Mouse (Mus musculus) neural tube, embryonic 15.5 days (tissue): ENCODE measurements around the gene Id2. TPM values are rescaled to one million over a fixed set of nuclear protein-coding genes. Genes with fewer than 3 reads are reported as not detected.

Source experiments
- ATAC-seq: fragments of 200-750 bp; cut with Nextera tagmentation; 2 replicates; pipeline ENCODE4 v1.8.0; 2017; ENCODE audit warnings: mild to moderate bottlenecking, moderate TSS enrichment, moderate library complexity; ENCODE audit not compliant: low FRiP score
- H3K27ac ChIP-seq: fragments of 300-500 bp; sonication (generic); replicated peaks from 2 replicates; pipeline ENCODE4 v1.5.1; 2015; ENCODE audit warnings: mild to moderate bottlenecking, inconsistent platforms
- H3K27me3 ChIP-seq: fragments of 300-500 bp; sonication (generic); replicated peaks from 2 replicates; pipeline ENCODE4 v1.6.1; 2015; ENCODE audit warnings: inconsistent platforms
- H3K36me3 ChIP-seq: fragments of 300-500 bp; sonication (generic); 2 replicates; pipeline ENCODE4 v1.6.1; 2015; ENCODE audit warnings: inconsistent platforms
- H3K4me1 ChIP-seq: fragments of 300-500 bp; sonication (generic); 2 replicates; pipeline ENCODE4 v1.6.1; 2015; ENCODE audit warnings: inconsistent platforms
- H3K4me2 ChIP-seq: fragments of 300-500 bp; sonication (generic); 2 replicates; pipeline ENCODE4 v1.6.1; 2015; ENCODE audit warnings: inconsistent platforms, mild to moderate bottlenecking, moderate library complexity
- H3K4me3 ChIP-seq: fragments of 300-500 bp; sonication (generic); replicated peaks from 2 replicates; pipeline ENCODE4 v1.5.1; 2015; ENCODE audit warnings: mild to moderate bottlenecking, inconsistent platforms
- H3K9ac ChIP-seq: fragments of 300-500 bp; sonication (generic); replicated peaks from 2 replicates; pipeline ENCODE4 v1.6.1; 2015; ENCODE audit warnings: mild to moderate bottlenecking, inconsistent platforms
- H3K9me3 ChIP-seq: fragments of 300-500 bp; sonication (generic); replicated peaks from 2 replicates; pipeline ENCODE4 v1.6.1; 2016; ENCODE audit warnings: inconsistent platforms
- WGBS: fragments of 180-500 bp; shearing (Covaris S2); methylation state at CpG from one replicate; pipeline ENCODE4 v1.1.7; 2015; ENCODE audit warnings: mixed read lengths; 5-methylcytosine and 5-hydroxymethylcytosine counted together
- polyA plus RNA-seq: library from polyadenylated mRNA; unstranded; fragments of >200 nt; fragmentation: Nextera tagmentation; extraction: Ambion mirVana; gene quantifications from 2 replicates; pipeline ENCODE4 v1.2.1, GENCODE M21; 2015

Gene Id2
- polyA plus RNA-seq, 1 experiment from 2014 or later = 252 TPM

GRCm38 (mm10) chr12:25095538-25095937 lies 1.4 kb downstream of the Id2 start:
- under 1% methylated on average over 19 of the region's 19 CpGs for WGBS
- H3K4me3 ChIP-seq = peak overlapping the region; percentile 60
- peak overlapping the region; percentile 69 for H3K9ac ChIP-seq
- peaks cover 69% of the 10 kb centered on the region for H3K4me1 ChIP-seq
- H3K27ac ChIP-seq = peak overlapping the region; percentile 78
- peak overlapping the region; percentile 96 for H3K4me2 ChIP-seq
- H3K9me3 ChIP-seq = no peaks in the 10 kb centered on the region
- no peaks in the 10 kb centered on the region for H3K36me3 ChIP-seq
- no peaks in the 10 kb centered on the region for H3K27me3 ChIP-seq
- ATAC-seq = peak; percentile 11

- H3K4me2 ChIP-seq = peak overlapping the region; percentile 96
- no peaks in the 10 kb centered on the region for H3K27me3 ChIP-seq
- peak overlapping the region; percentile 69 for H3K9ac ChIP-seq
- H3K27ac ChIP-seq = peak overlapping the region; percentile 78
- ATAC-seq = no peak
- H3K4me3 ChIP-seq = peak overlapping the region; percentile 60
- H3K4me1 ChIP-seq = peaks cover 62% of the 10 kb centered on the region
- 1% methylated on average over 22 of the region's 22 CpGs for WGBS
- H3K9me3 ChIP-seq = no peaks in the 10 kb centered on the region
- H3K36me3 ChIP-seq = no peaks in the 10 kb centered on the region
Measured at GRCm38 (mm10) chr12:25094621-25095521, 2.1 kb downstream of the Id2 start.

- Histone ChIP-seq H3K27ac (peak overlapping the region; percentile 41; the same call in 1 of the 2 replicates), H3K36me3 (no peaks in the 10 kb centered on the region), H3K4me1 (peaks cover 49% of the 10 kb centered on the region), H3K4me2 (peak overlapping the region; percentile 77), H3K9ac (peak overlapping the region; percentile 38; the same call in 1 of the 2 replicates), H3K27me3 (no peaks in the 10 kb centered on the region), H3K4me3 (peak overlapping the region; percentile 36), H3K9me3 (no peaks in the 10 kb centered on the region)
- 17% methylated on average over 11 of the region's 11 CpGs for WGBS
- no peak for ATAC-seq
Measured at GRCm38 (mm10) chr12:25093241-25093774, 3.6 kb downstream of the Id2 start.

GRCm38 (mm10) chr12:25092751-25093211 lies 4.2 kb downstream of the Id2 start:
- H3K36me3 ChIP-seq = no peaks in the 10 kb centered on the region
- peaks cover 43% of the 10 kb centered on the region for H3K4me1 ChIP-seq
- peak overlapping the region; percentile 77 for H3K4me2 ChIP-seq
- H3K4me3 ChIP-seq = peak overlapping the region; percentile 36
- WGBS = 2% methylated on average over 16 of the region's 17 CpGs
- no peaks in the 10 kb centered on the region for H3K27me3 ChIP-seq
- H3K9ac ChIP-seq = peak overlapping the region; percentile 38
- no peaks in the 10 kb centered on the region for H3K9me3 ChIP-seq
- ATAC-seq = peak; percentile 4; the same call in 1 of the 2 replicates
- peak overlapping the region; percentile 41; the same call in 1 of the 2 replicates for H3K27ac ChIP-seq

GRCm38 (mm10) chr12:25092027-25092704 lies 4.8 kb downstream of the Id2 start:
- Histone ChIP-seq H3K4me1 (peaks cover 38% of the 10 kb centered on the region), H3K9me3 (no peaks in the 10 kb centered on the region), H3K36me3 (no peaks in the 10 kb centered on the region), H3K4me2 (peak overlapping the region; percentile 77), H3K4me3 (peak overlapping the region; percentile 36), H3K27ac (no peak overlapping the region), H3K27me3 (no peaks in the 10 kb centered on the region), H3K9ac (peak overlapping the region; percentile 38)
- WGBS = 6% methylated on average over 25 of the region's 25 CpGs
- ATAC-seq = peak; percentile 46; the same call in 1 of the 2 replicates

- H3K4me3 ChIP-seq = no peak overlapping the region
- H3K4me2 ChIP-seq = no peak overlapping the region
- no peaks in the 10 kb centered on the region for H3K27me3 ChIP-seq
- H3K4me1 ChIP-seq = peaks cover 22% of the 10 kb centered on the region
- no peak overlapping the region for H3K27ac ChIP-seq
- no peaks in the 10 kb centered on the region for H3K36me3 ChIP-seq
- 57% methylated on average over 1 of the region's 1 CpGs for WGBS
- H3K9me3 ChIP-seq = no peaks in the 10 kb centered on the region
- no peak overlapping the region for H3K9ac ChIP-seq
- no peak for ATAC-seq
Measured at GRCm38 (mm10) chr12:25089433-25089832, 7.5 kb downstream of the Id2 start.

GRCm38 (mm10) chr12:25086966-25087365 lies 10.0 kb downstream of the Id2 start:
- Histone ChIP-seq H3K27ac (no peak overlapping the region), H3K4me2 (no peak overlapping the region), H3K9ac (no peak overlapping the region), H3K27me3 (no peaks in the 10 kb centered on the region), H3K9me3 (no peaks in the 10 kb centered on the region), H3K4me1 (peaks cover 8% of the 10 kb centered on the region), H3K36me3 (no peaks in the 10 kb centered on the region), H3K4me3 (no peak overlapping the region)
- no peak for ATAC-seq
- WGBS = 59% methylated on average over 4 of the region's 4 CpGs

- peak overlapping the region; percentile 9; the same call in 1 of the 2 replicates for H3K4me2 ChIP-seq
- no peaks in the 10 kb centered on the region for H3K36me3 ChIP-seq
- ATAC-seq = no peak; the same call in 1 of the 2 replicates
- H3K27me3 ChIP-seq = no peaks in the 10 kb centered on the region
- no peak overlapping the region for H3K27ac ChIP-seq
- H3K4me1 ChIP-seq = peaks cover 6% of the 10 kb centered on the region; the same call in 1 of the 2 replicates
- H3K4me3 ChIP-seq = no peak overlapping the region
- no peaks in the 10 kb centered on the region for H3K9me3 ChIP-seq
- H3K9ac ChIP-seq = no peak overlapping the region
- 40% methylated on average over 26 of the region's 26 CpGs for WGBS
Measured at GRCm38 (mm10) chr12:25083260-25084178, 13.4 kb downstream of the Id2 start.

GRCm38 (mm10) chr12:25074344-25074743 lies 22.6 kb downstream of the Id2 start:
- Histone ChIP-seq H3K4me1 (no peaks in the 10 kb centered on the region), H3K27ac (no peak overlapping the region), H3K36me3 (no peaks in the 10 kb centered on the region), H3K27me3 (no peaks in the 10 kb centered on the region), H3K4me3 (no peak overlapping the region), H3K4me2 (no peak overlapping the region), H3K9ac (no peak overlapping the region), H3K9me3 (no peaks in the 10 kb centered on the region)
- no peak for ATAC-seq
- 86% methylated on average over 3 of the region's 3 CpGs for WGBS

- H3K36me3 ChIP-seq = no peaks in the 10 kb centered on the region
- H3K4me2 ChIP-seq = no peak overlapping the region
- no peak overlapping the region for H3K4me3 ChIP-seq
- H3K9me3 ChIP-seq = no peaks in the 10 kb centered on the region
- H3K9ac ChIP-seq = no peak overlapping the region
- 94% methylated on average over 4 of the region's 4 CpGs for WGBS
- no peak for ATAC-seq
- no peak overlapping the region for H3K27ac ChIP-seq
- H3K27me3 ChIP-seq = no peaks in the 10 kb centered on the region
- peaks cover 5% of the 10 kb centered on the region; the same call in 1 of the 2 replicates for H3K4me1 ChIP-seq
Measured at GRCm38 (mm10) chr12:25073374-25073773, 23.6 kb downstream of the Id2 start.

- Histone ChIP-seq H3K4me3 (no peak overlapping the region), H3K27me3 (no peaks in the 10 kb centered on the region), H3K4me1 (no peaks in the 10 kb centered on the region), H3K27ac (no peak overlapping the region), H3K9me3 (no peaks in the 10 kb centered on the region), H3K36me3 (peaks cover 25% of the 10 kb centered on the region), H3K4me2 (no peak overlapping the region), H3K9ac (no peak overlapping the region)
- 33% methylated on average over 6 of the region's 6 CpGs for WGBS
- ATAC-seq = no peak
Measured at GRCm38 (mm10) chr12:25062264-25062663, 34.7 kb downstream of the Id2 start.
